Mouse (Mus musculus) heart, embryonic 15.5 days (tissue): Measurements from ENCODE around the gene Tefm. TPM values are rescaled to one million over a fixed set of nuclear protein-coding genes. Genes with fewer than 3 reads are reported as not detected.
A peak's percentile ranks its signal among the peaks of the same experiment; 100 is the strongest.

ENCODE experiments used
- ATAC-seq: fragments of 200-750 bp; cut with Nextera tagmentation; replicated peaks from 2 replicates; pipeline ENCODE4 v1.8.0; 2017; ENCODE audit warnings: low read depth, moderate TSS enrichment; ENCODE audit not compliant: insufficient number of reproducible peaks, insufficient read depth, low FRiP score
- H3K27ac ChIP-seq: fragments of 300-500 bp; sonication (generic); 2 replicates; pipeline ENCODE4 v1.5.1; 2015; ENCODE audit warnings: mild to moderate bottlenecking, inconsistent platforms
- H3K27me3 ChIP-seq: fragments of 300-500 bp; sonication (generic); 2 replicates; pipeline ENCODE4 v1.6.1; 2015; ENCODE audit warnings: inconsistent platforms
- H3K36me3 ChIP-seq: fragments of 300-500 bp; sonication (generic); 2 replicates; pipeline ENCODE4 v1.6.1; 2015; ENCODE audit warnings: mild to moderate bottlenecking, inconsistent platforms
- H3K4me1 ChIP-seq: fragments of 300-500 bp; sonication (generic); replicated peaks from 2 replicates; pipeline ENCODE4 v1.6.1; 2015; ENCODE audit warnings: inconsistent platforms
- H3K4me2 ChIP-seq: fragments of 300-500 bp; sonication (generic); 2 replicates; pipeline ENCODE4 v1.6.1; 2015; ENCODE audit warnings: inconsistent platforms, mild to moderate bottlenecking, moderate library complexity
- H3K4me3 ChIP-seq: fragments of 300-500 bp; sonication (generic); 2 replicates; pipeline ENCODE4 v1.5.1; 2015; ENCODE audit warnings: mild to moderate bottlenecking, inconsistent platforms
- H3K9ac ChIP-seq: fragments of 300-500 bp; sonication (generic); 2 replicates; pipeline ENCODE4 v1.6.1; 2015; ENCODE audit warnings: mild to moderate bottlenecking, inconsistent platforms
- H3K9me3 ChIP-seq: fragments of 300-500 bp; sonication (generic); replicated peaks from 2 replicates; pipeline ENCODE4 v1.6.1; 2016; ENCODE audit warnings: inconsistent platforms
- WGBS: fragments of 180-500 bp; shearing (Covaris S2); methylation state at CpG from one replicate; pipeline ENCODE4 v1.1.7; 2015; ENCODE audit warnings: mixed read lengths; 5-methylcytosine and 5-hydroxymethylcytosine counted together
- polyA plus RNA-seq: library from polyadenylated mRNA; unstranded; fragments of >200 nt; fragmentation: Nextera tagmentation; extraction: Ambion mirVana; gene quantifications from 2 replicates; pipeline ENCODE4 v1.2.1, GENCODE M21; 2015

Tefm gene
- polyA plus RNA-seq, 1 experiment from 2014 or later, result 29.2 TPM

DNA sequence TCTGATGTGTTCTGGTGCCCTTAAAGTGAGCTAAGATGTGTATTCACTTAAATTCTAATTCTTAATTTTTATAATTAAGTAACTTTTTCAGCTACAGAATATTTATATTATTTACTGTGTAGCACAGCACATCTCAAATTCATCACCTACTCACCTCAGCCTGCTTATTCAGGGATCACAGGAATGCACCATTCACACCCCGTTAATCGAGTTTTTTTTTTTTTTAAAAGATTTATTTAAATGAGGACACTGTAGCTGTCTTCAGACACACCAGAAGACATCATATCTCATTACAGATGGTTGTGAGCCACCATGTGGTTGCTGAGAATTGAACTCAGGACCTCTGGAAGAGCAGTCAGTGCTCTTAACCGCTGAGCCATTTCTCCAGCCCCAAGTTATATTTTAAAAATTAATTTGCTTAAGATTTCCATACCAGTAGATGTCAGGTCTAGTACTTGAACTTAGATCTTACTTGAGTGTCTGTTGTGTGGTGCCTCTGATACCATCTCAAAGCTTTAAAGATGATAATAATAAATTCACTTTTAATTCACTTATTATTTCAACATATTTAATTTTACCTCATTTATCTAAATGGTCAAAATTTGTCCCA lies 51.3 kb downstream of the Tefm start:
- no peaks in the 10 kb centered on the region for H3K27me3 ChIP-seq
- H3K36me3 ChIP-seq, result 0 out of 2 replicates have a peak, but pooled peaks cover 3% of the 10 kb centered on the region
- 49% methylated on average over 3 of the region's 3 CpGs for WGBS
- H3K4me3 ChIP-seq, result peak overlapping the region; percentile 90
- peak overlapping the region; percentile 72 for H3K4me2 ChIP-seq
- ATAC-seq, result no peak
- peak overlapping the region; percentile 82; the same call in 1 of the 2 replicates for H3K9ac ChIP-seq
- no peak overlapping the region for H3K27ac ChIP-seq
- H3K4me1 ChIP-seq, result peaks cover 6% of the 10 kb centered on the region
- H3K9me3 ChIP-seq, result no peaks in the 10 kb centered on the region

DNA sequence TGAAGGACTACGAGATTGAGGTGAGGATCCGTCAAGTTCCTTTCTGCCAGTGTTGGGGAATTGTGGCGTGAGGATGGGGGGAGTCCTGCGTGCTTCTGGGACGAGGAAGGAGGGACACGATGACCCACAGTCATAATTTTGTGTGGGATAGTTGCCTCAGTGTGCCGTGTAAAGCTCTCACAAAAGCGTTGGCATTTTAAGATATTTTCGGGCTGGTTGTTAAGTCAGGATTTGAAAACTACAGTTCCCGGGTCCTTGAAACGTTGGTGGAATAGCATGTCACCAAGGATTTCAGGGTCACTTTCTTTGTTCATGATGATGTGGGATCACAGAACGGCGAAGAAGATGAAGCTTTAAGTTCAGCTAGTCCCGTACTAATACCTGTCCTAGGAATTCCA lies 52.2 kb downstream of the Tefm start:
- whole genome bisulfite sequencing, result under 1% methylated on average over 14 of the region's 14 CpGs

DNA sequence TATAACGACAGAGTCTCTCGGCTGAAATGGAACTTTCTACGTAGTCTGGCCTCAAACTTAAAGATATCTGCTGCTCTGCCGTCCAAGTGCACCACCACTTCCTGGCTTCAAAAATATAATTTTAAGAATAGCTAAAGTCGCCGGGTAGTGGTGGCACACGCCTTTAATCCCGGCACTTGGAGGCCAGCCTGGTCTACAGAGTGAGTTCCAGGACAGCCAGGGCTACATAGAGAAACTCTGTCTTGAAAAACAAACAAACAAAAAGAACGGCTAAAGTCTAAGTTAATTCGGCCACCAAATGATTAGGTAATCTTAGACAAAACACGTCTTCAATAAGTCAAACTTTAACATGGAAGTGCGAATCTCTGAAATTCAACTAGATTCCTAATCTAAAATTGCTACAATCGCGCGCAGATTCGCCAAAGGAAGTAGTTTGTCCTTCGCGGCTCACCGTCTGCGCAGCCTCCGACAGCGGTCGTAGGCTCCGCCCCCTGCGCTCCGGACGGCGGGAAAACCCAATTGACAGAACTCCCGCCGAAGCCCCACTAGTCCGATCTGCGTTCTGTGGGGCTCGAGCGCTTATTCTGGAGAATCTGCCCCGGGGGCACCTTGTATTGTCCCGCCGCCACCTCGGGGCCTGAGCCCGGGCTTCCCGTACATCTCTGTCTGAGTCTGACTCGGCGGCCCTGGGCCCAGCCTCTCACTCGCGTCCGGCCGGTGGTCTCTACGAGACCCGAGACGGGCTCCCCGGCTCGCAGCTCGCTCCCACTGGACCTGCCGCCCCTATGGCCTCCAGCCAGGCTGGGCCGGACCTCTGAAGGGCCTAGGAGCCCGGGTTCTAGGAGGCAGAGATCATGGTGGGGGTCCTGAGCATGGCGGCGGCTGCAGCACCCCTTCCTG lies 52.8 kb downstream of the Tefm start, which contains the start of gene Atad5:
Atad5 (plus strand) TSS at position 484 of the 900 bp plus-strand sequence.
- Histone ChIP-seq H3K27ac (peak within 1 kb of the TSS; percentile 58), H3K27me3 (no peaks in the 10 kb centered on the region), H3K36me3 (no peaks in the 10 kb centered on the region), H3K4me1 (peaks cover 6% of the 10 kb centered on the region), H3K9me3 (no peaks in the 10 kb centered on the region), H3K9ac (peak within 1 kb of the TSS; percentile 82), H3K4me2 (peak within 1 kb of the TSS; percentile 72), H3K4me3 (peak within 1 kb of the TSS; percentile 90)
- WGBS, result 3% methylated on average over 57 of the region's 57 CpGs
- peak; percentile 77 for ATAC-seq

More for the DNA sequence above, 52.2 kb downstream of the Tefm start:
- Histone ChIP-seq H3K36me3 (no peaks in the 10 kb centered on the region), H3K9ac (peak overlapping the region; percentile 82), H3K27me3 (no peaks in the 10 kb centered on the region), H3K4me2 (peak overlapping the region; percentile 72), H3K9me3 (no peaks in the 10 kb centered on the region), H3K27ac (peak overlapping the region; percentile 58; the same call in 1 of the 2 replicates), H3K4me1 (peaks cover 6% of the 10 kb centered on the region), H3K4me3 (peak overlapping the region; percentile 90)
- ATAC-seq, result no peak

DNA sequence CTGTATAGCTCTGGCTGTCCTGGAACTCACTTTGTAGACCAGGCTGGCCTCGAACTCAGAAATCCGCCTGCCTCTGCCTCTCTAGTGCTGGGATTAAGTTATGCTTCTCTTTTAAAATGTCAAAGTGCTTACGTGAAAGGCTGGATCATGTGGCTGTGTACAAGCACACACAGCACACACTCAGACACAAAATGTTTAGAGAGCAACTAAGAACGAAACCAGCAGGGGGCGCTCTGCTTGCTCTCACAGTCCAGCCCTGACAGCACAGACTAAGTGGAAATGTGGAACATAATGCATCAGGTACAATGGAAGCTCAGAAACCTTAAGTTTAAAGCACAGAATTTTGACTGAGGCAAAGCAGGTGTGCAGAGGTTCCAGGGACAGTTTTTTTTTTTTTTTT lies 55.1 kb downstream of the Tefm start:
- Histone ChIP-seq H3K9me3 (no peaks in the 10 kb centered on the region), H3K9ac (no peak overlapping the region), H3K4me3 (no peak overlapping the region), H3K4me2 (no peak overlapping the region), H3K27me3 (no peaks in the 10 kb centered on the region), H3K27ac (no peak overlapping the region), H3K4me1 (peaks cover 7% of the 10 kb centered on the region), H3K36me3 (no peaks in the 10 kb centered on the region)
- 9% methylated on average over 5 of the region's 5 CpGs for WGBS
- peak; percentile 51; the same call in 1 of the 2 replicates for ATAC-seq

Other genes starting within 250 kb of the Tefm start
- 28.0 and 33.4 TPM in 2 replicates for gene Utp6, start 179.8 kb downstream of the Tefm start, polyA plus RNA-seq
- gene Suz12, start 149.1 kb downstream of the Tefm start, polyA plus RNA-seq, result 14.2 and 15.1 TPM in 2 replicates
- gene Crlf3, start 61.2 kb downstream of the Tefm start, polyA plus RNA-seq, result 29.2 and 37.4 TPM in 2 replicates
- gene Atad5, start 52.8 kb downstream of the Tefm start, polyA plus RNA-seq, result 4.4 and 4.7 TPM in 2 replicates
- 1.5 and 1.9 TPM in 2 replicates for gene Adap2, start 11.9 kb upstream of the Tefm start, polyA plus RNA-seq
- gene Rnf135, start 41.7 kb upstream of the Tefm start, polyA plus RNA-seq, result 11.5 and 13.0 TPM in 2 replicates
- gene Rhot1, start 66.8 kb upstream of the Tefm start, polyA plus RNA-seq, result 56.5 and 60.3 TPM in 2 replicates
- gene Rhbdl3, start 158.7 kb upstream of the Tefm start, polyA plus RNA-seq, result 1.7 and 3.2 TPM in 2 replicates
- gene 5730455P16Rik, start 235.9 kb upstream of the Tefm start, polyA plus RNA-seq, result 15.7 and 17.4 TPM in 2 replicates
- gene Zfp207, start 241.1 kb upstream of the Tefm start, polyA plus RNA-seq, result 127 and 139 TPM in 2 replicates